Comparison of ENCODE assay signal across 7 mouse cellular contexts in genomic region chr12:86894841-86895428, GRCm38 (mm10). TPM values are rescaled to one million over a fixed set of nuclear protein-coding genes. Genes with fewer than 3 reads are reported as not detected.
DNase-seq lines count a peak whose midpoint lies in the region; ATAC-seq and TF ChIP-seq lines count a peak whose summit lies in the region.

No protein-coding gene starts in this region.

- no peaks in the 10 kb centered on the region for H3K36me3 ChIP-seq in megakaryocyte, embryonic 14.5 days (replicated peaks; ENCODE audit: low read length)
- no peaks in the 10 kb centered on the region for H3K36me3 ChIP-seq in intestine, postnatal 0 days (ENCODE audit: control insufficient read depth, insufficient read depth)
- H3K36me3 ChIP-seq in midbrain, embryonic 11.5 days (ENCODE audit: control insufficient read depth, insufficient read depth, low read length): no peaks in the 10 kb centered on the region

- TF ChIP-seq POLR2A in embryonic fibroblast, embryonic 13.5 days (IDR thresholded peaks at IDR 0.05; ENCODE audit: low read depth, low read length): 0 out of 2 replicates have a peak, but pooled peaks have one; percentile 31

- H3K9ac ChIP-seq in intestine, postnatal 0 days (ENCODE audit: low read depth, low read length): no peak overlapping the region
- peak overlapping the region; percentile 63 for H3K9ac ChIP-seq in midbrain, embryonic 11.5 days (ENCODE audit: low read length)

- peaks cover 85% of the 10 kb centered on the region for H3K4me1 ChIP-seq in megakaryocyte, embryonic 14.5 days
- peaks cover 10% of the 10 kb centered on the region for H3K4me1 ChIP-seq in embryonic fibroblast, embryonic 13.5 days (ENCODE audit: control insufficient read depth, insufficient read depth, low read length)
- H3K4me1 ChIP-seq in intestine, postnatal 0 days (replicated peaks; ENCODE audit: control insufficient read depth, insufficient read depth, low read length): peaks cover 13% of the 10 kb centered on the region
- H3K4me1 ChIP-seq in midbrain, embryonic 11.5 days (ENCODE audit: control insufficient read depth, insufficient read depth, low read length): peaks cover 82% of the 10 kb centered on the region

- peak; percentile 61 for DNase-seq in ZHBTc4 (ENCODE audit: low read depth, low spot score)
- peak; percentile 96 for DNase-seq in midbrain, embryonic 11.5 days (ENCODE audit: low spot score, missing footprints)
- DNase-seq in yolk sac, embryonic 10.5 days (ENCODE audit: low spot score): peak; percentile 67

- peak overlapping the region; percentile 97 for H3K27ac ChIP-seq in embryonic fibroblast, embryonic 13.5 days (ENCODE audit: insufficient read depth, low read length)
- H3K27ac ChIP-seq in intestine, postnatal 0 days (ENCODE audit: low read depth, low read length): peak overlapping the region; percentile 86
- peak overlapping the region; percentile 97 for H3K27ac ChIP-seq in midbrain, embryonic 11.5 days (ENCODE audit: low read depth, low read length)

- ATAC-seq in megakaryocyte, adult 5-6 weeks (ENCODE audit: poor library complexity, severe bottlenecking): no peak
- peak; percentile 23; the same call in 1 of the 2 replicates for ATAC-seq in intestine, postnatal 0 days
- peak; percentile 17; the same call in 1 of the 2 replicates for ATAC-seq in midbrain, embryonic 11.5 days (ENCODE audit: low FRiP score)

- H3K4me3 ChIP-seq in megakaryocyte, embryonic 14.5 days (replicated peaks): peak overlapping the region; percentile 93
- H3K4me3 ChIP-seq in embryonic fibroblast, embryonic 13.5 days (ENCODE audit: insufficient read depth, low read length): peak overlapping the region; percentile 31
- H3K4me3 ChIP-seq in intestine, postnatal 0 days (ENCODE audit: low read depth, low read length): peak overlapping the region; percentile 34
- H3K4me3 ChIP-seq in midbrain, embryonic 11.5 days (ENCODE audit: low read depth, low read length): peak overlapping the region; percentile 11

- no peak for TF ChIP-seq CTCF in embryonic fibroblast, embryonic 13.5 days (IDR thresholded peaks at IDR 0.05; ENCODE audit: borderline replicate concordance, insufficient read depth, low read length)
- TF ChIP-seq CTCF in intestine, postnatal 0 days (IDR thresholded peaks at IDR 0.05; ENCODE audit: low read depth): no peak

- 1% methylated on average over 12 of the region's 12 CpGs for WGBS in intestine, postnatal 0 days
- under 1% methylated on average over 12 of the region's 12 CpGs for WGBS in midbrain, embryonic 11.5 days

- no peaks in the 10 kb centered on the region for H3K27me3 ChIP-seq in megakaryocyte, embryonic 14.5 days (replicated peaks)
- H3K27me3 ChIP-seq in intestine, postnatal 0 days (replicated peaks; ENCODE audit: control insufficient read depth, insufficient read depth, low read length): no peaks in the 10 kb centered on the region
- no peaks in the 10 kb centered on the region for H3K27me3 ChIP-seq in midbrain, embryonic 11.5 days (ENCODE audit: control insufficient read depth, insufficient read depth, low read length)

- H3K9me3 ChIP-seq in megakaryocyte, embryonic 14.5 days: no peaks in the 10 kb centered on the region
- no peaks in the 10 kb centered on the region for H3K9me3 ChIP-seq in intestine, postnatal 0 days (ENCODE audit: control insufficient read depth)
- H3K9me3 ChIP-seq in midbrain, embryonic 11.5 days (ENCODE audit: control insufficient read depth, low read length): no peaks in the 10 kb centered on the region

- peak overlapping the region; percentile 76 for H3K4me2 ChIP-seq in intestine, postnatal 0 days (replicated peaks; ENCODE audit: low read depth)
- H3K4me2 ChIP-seq in midbrain, embryonic 11.5 days: peak overlapping the region; percentile 54

RNA-seq across cellular contexts. Expression of gene Irf2bpl, which starts 10.3 kb away (rescaled TPM):
- polyA plus RNA-seq in megakaryocyte, embryonic 14.5 days (2012; ENCODE audit: insufficient read depth, low replicate concordance): 32.7 and 46.2 TPM in 2 replicates
- 3.0 and 3.6 TPM in 2 replicates for total RNA-seq in megakaryocyte, adult 5-6 weeks (2015)
- 1.4 and 3.5 TPM in 2 replicates for total RNA-seq in megakaryocyte, adult 5-6 weeks (2017)
- 36.4 and 39.1 TPM in 2 replicates for polyA plus RNA-seq in embryonic fibroblast, embryonic 13.5 days (2011; ENCODE audit: insufficient read length, low read depth, missing spikeins)
- polyA plus RNA-seq in intestine, postnatal 0 days (2015; fragmentation: Nextera tagmentation; extraction: Ambion mirVana): 10.0 and 10.7 TPM in 2 replicates
- polyA plus RNA-seq in midbrain, embryonic 11.5 days (2014; fragmentation: Nextera tagmentation; extraction: Ambion mirVana): 24.4 and 26.4 TPM in 2 replicates

RNA-seq across cellular contexts. Expression of gene Cipc, which starts 51.9 kb away (rescaled TPM):
- 4.8 and 6.4 TPM in 2 replicates for polyA plus RNA-seq in megakaryocyte, embryonic 14.5 days (2012; ENCODE audit: insufficient read depth, low replicate concordance)
- total RNA-seq in megakaryocyte, adult 5-6 weeks (2015): 12.0 and 12.9 TPM in 2 replicates
- total RNA-seq in megakaryocyte, adult 5-6 weeks (2017): 8.9 and 11.0 TPM in 2 replicates
- 25.1 and 30.6 TPM in 2 replicates for polyA plus RNA-seq in embryonic fibroblast, embryonic 13.5 days (2011; ENCODE audit: insufficient read length, low read depth, missing spikeins)
- 3.2 and 3.8 TPM in 2 replicates for polyA plus RNA-seq in intestine, postnatal 0 days (2015; fragmentation: Nextera tagmentation; extraction: Ambion mirVana)
- polyA plus RNA-seq in midbrain, embryonic 11.5 days (2014; fragmentation: Nextera tagmentation; extraction: Ambion mirVana): 37.9 and 38.4 TPM in 2 replicates

Comparison
In these comparisons a context has a peak if more than half of its experiments do, and no peak if none do; other contexts are left out.
1. H3K4me3 ChIP-seq: peak in every context shown above with its lines; median percentile 93 in megakaryocyte, embryonic 14.5 days; 34 in intestine, postnatal 0 days; 31 in embryonic fibroblast, embryonic 13.5 days; 11 in midbrain, embryonic 11.5 days.